Mouse (Mus musculus) heart, embryonic 15.5 days (tissue): ENCODE data around the gene 4930404H24Rik. TPM values are rescaled to one million over a fixed set of nuclear protein-coding genes. Genes with fewer than 3 reads are reported as not detected.

ENCODE experiments used
- ATAC-seq: fragments of 200-750 bp; cut with Nextera tagmentation; replicated peaks from 2 replicates; pipeline ENCODE4 v1.8.0; 2017; ENCODE audit warnings: low read depth, moderate TSS enrichment; ENCODE audit not compliant: insufficient number of reproducible peaks, insufficient read depth, low FRiP score
- H3K27ac ChIP-seq: fragments of 300-500 bp; sonication (generic); 2 replicates; pipeline ENCODE4 v1.5.1; 2015; ENCODE audit warnings: mild to moderate bottlenecking, inconsistent platforms
- H3K27me3 ChIP-seq: fragments of 300-500 bp; sonication (generic); 2 replicates; pipeline ENCODE4 v1.6.1; 2015; ENCODE audit warnings: inconsistent platforms
- H3K36me3 ChIP-seq: fragments of 300-500 bp; sonication (generic); 2 replicates; pipeline ENCODE4 v1.6.1; 2015; ENCODE audit warnings: mild to moderate bottlenecking, inconsistent platforms
- H3K4me1 ChIP-seq: fragments of 300-500 bp; sonication (generic); replicated peaks from 2 replicates; pipeline ENCODE4 v1.6.1; 2015; ENCODE audit warnings: inconsistent platforms
- H3K4me2 ChIP-seq: fragments of 300-500 bp; sonication (generic); 2 replicates; pipeline ENCODE4 v1.6.1; 2015; ENCODE audit warnings: inconsistent platforms, mild to moderate bottlenecking, moderate library complexity
- H3K4me3 ChIP-seq: fragments of 300-500 bp; sonication (generic); 2 replicates; pipeline ENCODE4 v1.5.1; 2015; ENCODE audit warnings: mild to moderate bottlenecking, inconsistent platforms
- H3K9ac ChIP-seq: fragments of 300-500 bp; sonication (generic); 2 replicates; pipeline ENCODE4 v1.6.1; 2015; ENCODE audit warnings: mild to moderate bottlenecking, inconsistent platforms
- H3K9me3 ChIP-seq: fragments of 300-500 bp; sonication (generic); replicated peaks from 2 replicates; pipeline ENCODE4 v1.6.1; 2016; ENCODE audit warnings: inconsistent platforms
- WGBS: fragments of 180-500 bp; shearing (Covaris S2); methylation state at CpG from one replicate; pipeline ENCODE4 v1.1.7; 2015; ENCODE audit warnings: mixed read lengths; 5-methylcytosine and 5-hydroxymethylcytosine counted together
- polyA plus RNA-seq: library from polyadenylated mRNA; unstranded; fragments of >200 nt; fragmentation: Nextera tagmentation; extraction: Ambion mirVana; gene quantifications from 2 replicates; pipeline ENCODE4 v1.2.1, GENCODE M21; 2015

4930404H24Rik gene
- polyA plus RNA-seq: not detected in 2 replicates

DNA sequence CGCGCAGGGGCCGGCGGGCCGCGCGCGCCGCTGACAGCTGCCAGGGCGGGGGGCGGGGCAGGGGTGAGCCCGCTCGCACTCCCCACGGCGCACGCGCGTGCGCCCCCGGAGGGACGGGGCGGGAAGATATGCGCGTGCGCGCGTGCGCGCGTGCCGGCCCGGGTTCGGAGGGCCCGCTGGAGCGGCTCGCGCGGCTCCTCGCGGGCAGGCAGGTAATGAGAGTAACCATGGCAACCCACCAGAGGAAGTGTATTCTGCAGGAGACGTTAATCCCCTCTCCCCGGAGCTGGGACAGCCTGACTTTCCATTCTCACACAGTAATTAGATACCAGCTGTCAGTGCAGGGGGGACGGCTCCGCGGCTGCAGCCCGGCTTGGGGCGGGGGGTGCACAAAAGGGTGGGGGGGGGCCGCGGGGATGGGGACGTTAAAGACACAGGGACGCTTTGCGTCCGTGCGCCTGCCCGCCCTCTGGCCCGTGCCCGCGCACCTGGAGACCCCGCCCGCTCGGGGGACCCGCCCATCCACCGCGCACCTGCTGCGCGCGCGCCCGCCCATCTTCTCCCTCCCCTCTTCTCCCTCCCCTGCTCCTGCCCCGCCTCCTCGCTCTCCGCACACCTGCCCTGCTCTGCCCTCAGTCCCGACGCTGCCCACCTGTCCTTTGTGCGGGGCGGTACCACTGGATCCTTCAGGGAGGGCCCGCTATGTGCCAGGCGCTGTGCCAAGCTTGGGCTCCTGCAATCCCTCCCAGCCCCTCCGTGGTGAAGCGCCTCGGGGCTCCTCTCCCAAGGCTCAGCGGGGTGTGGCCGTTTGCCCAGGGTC is at the start of gene 4930404H24Rik:
4930404H24Rik (plus strand) TSS at position 218 of the 820 bp plus-strand sequence.
- Histone ChIP-seq H3K27me3 (0 out of 2 replicates have a peak, but pooled peaks cover 2% of the 10 kb centered on the region), H3K9me3 (no peaks in the 10 kb centered on the region), H3K9ac (peak within 1 kb of the TSS; percentile 66), H3K27ac (peak within 1 kb of the TSS; percentile 86), H3K4me1 (peaks cover 60% of the 10 kb centered on the region), H3K4me3 (peak within 1 kb of the TSS; percentile 65), H3K4me2 (peak within 1 kb of the TSS; percentile 93), H3K36me3 (no peaks in the 10 kb centered on the region)
- under 1% methylated on average over 83 of the region's 83 CpGs for WGBS
- ATAC-seq: peak; percentile 47

DNA sequence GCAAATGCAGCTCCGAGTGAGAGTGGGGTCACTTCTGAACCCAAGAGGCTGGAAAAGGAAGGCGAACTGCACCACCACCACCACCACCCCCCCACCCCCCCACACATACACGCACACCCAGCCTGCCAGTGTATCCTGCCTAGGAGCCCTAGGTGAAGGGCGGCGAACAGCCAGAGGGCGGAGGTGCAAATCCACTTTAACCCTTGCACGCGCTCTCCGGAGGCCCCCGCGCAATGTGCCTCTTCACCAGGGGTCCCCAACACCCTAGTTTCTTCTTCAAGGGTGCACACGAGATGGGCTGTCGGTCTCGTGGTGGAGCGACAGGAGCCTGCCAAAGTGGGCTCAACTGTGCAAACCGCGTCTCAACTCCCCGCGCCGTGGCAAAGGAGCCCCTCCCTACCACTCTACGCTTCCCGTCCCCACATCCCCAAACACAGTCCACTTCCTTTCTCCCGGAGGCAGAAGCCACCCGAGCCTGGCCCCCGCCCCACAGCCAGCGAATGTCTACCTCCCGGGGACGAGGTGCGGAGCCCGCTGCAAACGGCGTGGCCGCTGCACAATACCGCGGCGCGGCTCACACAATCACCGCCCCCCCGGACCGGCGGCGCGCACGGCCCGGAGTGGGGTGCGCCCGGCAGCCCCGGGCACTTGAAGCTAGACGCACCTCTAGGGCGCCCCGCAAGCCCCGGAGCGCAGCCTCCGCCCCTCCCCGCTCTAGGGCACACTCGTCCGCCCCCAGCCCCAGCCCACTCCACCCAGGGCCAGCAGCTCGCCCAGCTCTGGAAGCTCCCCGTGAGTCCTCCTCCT is 49.0 kb upstream of the 4930404H24Rik start:
- peak overlapping the region; percentile 93 for H3K9ac ChIP-seq
- H3K9me3 ChIP-seq: no peaks in the 10 kb centered on the region
- under 1% methylated on average over 53 of the region's 59 CpGs for WGBS
- peak overlapping the region; percentile 96 for H3K4me2 ChIP-seq
- peak overlapping the region; percentile 98 for H3K4me3 ChIP-seq
- peaks cover 51% of the 10 kb centered on the region for H3K4me1 ChIP-seq
- ATAC-seq: peak; percentile 37
- no peaks in the 10 kb centered on the region for H3K36me3 ChIP-seq
- H3K27me3 ChIP-seq: no peaks in the 10 kb centered on the region
- peak overlapping the region; percentile 96 for H3K27ac ChIP-seq

DNA sequence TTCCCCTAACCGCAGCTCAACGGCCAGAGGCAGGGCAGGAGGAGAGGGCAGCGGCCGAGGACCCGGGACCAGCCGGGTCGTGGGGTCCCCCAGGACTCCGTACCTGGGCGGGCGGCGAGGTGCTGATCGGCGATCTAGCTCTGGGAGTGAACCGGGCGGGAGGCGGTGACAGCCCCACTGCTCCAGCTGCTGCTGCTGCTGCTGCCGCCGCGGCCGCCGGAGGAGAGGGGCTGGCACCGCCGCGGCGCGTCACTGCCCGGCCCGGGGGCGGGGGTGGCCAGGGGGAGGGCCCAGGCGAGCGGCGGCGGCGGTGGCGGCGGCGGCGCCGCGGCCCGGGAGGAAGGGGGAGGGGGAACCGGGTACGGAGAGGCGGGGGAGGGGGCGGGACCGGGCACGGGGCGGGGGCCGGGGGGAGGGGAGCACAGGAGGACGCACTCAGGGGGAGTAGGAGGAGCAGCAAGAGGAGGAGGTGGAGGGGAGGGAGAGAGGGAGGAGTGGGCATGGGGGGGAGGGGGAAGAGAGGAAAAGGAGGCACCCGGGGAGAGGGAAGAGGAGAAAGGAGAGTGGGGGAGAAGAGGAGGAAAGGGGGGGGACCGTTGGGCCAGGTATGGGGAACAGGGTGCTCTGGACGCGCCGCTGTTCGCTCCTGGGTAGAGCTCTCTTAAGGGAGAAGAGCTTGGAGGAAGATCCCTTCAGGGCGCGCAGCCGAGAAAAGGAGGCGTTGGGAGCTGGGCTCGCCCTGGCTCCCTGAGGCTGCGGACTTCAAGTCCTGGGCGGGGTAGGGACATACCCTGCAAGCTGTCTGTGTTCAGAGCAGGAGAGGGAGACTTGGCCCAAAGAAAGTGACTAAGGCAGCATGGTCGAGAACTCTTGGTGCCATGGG is 48.1 kb upstream of the 4930404H24Rik start:
- H3K9ac ChIP-seq: peak overlapping the region; percentile 93
- peak overlapping the region; percentile 98 for H3K4me3 ChIP-seq
- ATAC-seq: peak; percentile 72
- under 1% methylated on average over 44 of the region's 64 CpGs for whole genome bisulfite sequencing
- no peaks in the 10 kb centered on the region for H3K27me3 ChIP-seq
- H3K27ac ChIP-seq: peak overlapping the region; percentile 96
- H3K36me3 ChIP-seq: no peaks in the 10 kb centered on the region
- H3K9me3 ChIP-seq: no peaks in the 10 kb centered on the region
- peaks cover 44% of the 10 kb centered on the region for H3K4me1 ChIP-seq
- peak overlapping the region; percentile 96 for H3K4me2 ChIP-seq

DNA sequence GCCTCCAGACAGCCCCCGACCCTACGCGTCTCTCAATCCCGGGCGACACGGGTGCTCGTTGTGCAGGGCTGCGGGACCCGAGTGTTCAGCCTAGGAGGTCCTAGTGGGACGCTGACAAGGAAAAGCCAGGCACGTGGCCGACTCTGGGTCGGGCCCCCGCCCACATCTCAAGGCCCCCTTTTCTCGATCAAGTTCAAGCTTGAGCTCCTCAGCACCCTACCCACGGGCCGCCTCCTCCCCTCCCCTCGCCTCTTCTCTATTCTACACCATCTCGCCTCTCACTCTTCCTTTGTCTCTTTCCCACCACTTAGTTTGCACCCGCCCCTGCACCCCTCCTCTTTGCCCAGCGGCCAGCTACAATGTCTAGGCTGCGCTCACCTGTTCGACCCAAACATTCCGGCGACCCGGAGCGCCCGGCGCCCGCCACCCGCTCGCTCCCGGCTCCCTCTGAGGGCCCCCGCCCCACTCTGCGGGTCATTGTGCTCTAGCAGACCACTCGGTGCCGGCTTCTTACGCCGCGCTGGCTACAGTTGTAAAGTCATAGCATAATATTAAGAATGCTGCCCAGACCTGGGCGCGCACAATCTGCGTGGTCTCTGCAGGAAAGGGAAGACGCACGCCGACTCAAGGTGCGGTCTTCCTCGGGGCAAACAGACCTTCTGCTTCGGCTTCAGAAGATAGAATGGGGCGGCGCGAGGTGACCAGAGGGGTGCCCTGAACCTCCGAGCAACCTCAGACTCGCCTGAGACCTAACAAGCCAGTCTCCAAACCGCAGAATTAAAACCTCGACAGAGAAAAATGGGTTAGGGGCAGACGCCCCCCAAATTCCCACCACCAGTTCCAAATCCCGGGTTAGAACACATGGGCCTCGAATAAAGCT is 47.2 kb upstream of the 4930404H24Rik start:
- Histone ChIP-seq H3K9me3 (no peaks in the 10 kb centered on the region), H3K36me3 (no peaks in the 10 kb centered on the region), H3K4me3 (peak overlapping the region; percentile 98), H3K4me1 (peaks cover 39% of the 10 kb centered on the region), H3K9ac (peak overlapping the region; percentile 69), H3K27ac (peak overlapping the region; percentile 96), H3K4me2 (peak overlapping the region; percentile 96), H3K27me3 (no peaks in the 10 kb centered on the region)
- under 1% methylated on average over 59 of the region's 59 CpGs for WGBS
- ATAC-seq: peak; percentile 27; the same call in 1 of the 2 replicates

DNA sequence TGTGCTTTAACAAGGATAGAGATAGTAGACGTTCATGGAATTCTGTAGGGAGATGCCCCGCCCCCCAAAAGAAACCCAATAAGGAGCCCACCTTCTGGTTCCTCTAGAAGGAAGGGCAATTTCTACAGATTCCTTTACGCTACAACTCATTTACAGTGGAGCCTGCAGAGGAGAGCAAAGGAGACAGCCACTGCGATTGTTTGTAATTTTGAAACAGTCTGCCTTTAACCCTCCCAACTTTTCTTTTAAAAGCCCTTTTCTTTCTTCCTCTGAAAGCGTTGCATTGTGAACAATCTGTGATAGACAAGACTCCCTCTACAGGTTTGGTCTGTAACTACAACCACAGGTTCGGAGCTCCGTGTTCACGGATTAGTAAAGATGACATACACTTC is 46.6 kb upstream of the 4930404H24Rik start:
- Histone ChIP-seq H3K9ac (peak overlapping the region; percentile 69), H3K27ac (peak overlapping the region; percentile 96; the same call in 1 of the 2 replicates), H3K4me3 (peak overlapping the region; percentile 98), H3K36me3 (no peaks in the 10 kb centered on the region), H3K4me2 (peak overlapping the region; percentile 96), H3K9me3 (no peaks in the 10 kb centered on the region), H3K27me3 (no peaks in the 10 kb centered on the region), H3K4me1 (peaks cover 33% of the 10 kb centered on the region)
- WGBS: 0% methylated on average over 8 of the region's 8 CpGs
- ATAC-seq: no peak

DNA sequence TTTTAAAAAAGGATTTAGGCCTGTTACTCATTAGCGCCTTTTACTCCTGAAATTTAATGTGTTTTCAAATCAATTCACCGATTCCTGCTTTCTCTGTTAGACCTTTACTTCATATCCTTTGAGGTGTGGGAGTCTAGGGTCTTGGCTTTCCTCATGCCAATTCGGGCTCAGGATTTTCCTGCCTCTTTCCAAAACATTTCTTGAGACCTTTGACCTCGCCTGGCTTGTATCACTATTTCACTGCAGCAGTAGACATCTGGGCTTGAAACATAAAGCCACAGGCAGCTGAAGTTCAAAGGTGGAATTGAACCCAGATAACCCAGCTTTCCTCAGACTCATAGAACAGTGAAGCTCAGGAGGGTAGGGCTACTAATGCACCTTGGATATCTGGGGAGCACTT is 46.1 kb upstream of the 4930404H24Rik start:
- 21% methylated on average over 4 of the region's 4 CpGs for WGBS
- Histone ChIP-seq H3K36me3 (no peaks in the 10 kb centered on the region), H3K9ac (no peak overlapping the region), H3K9me3 (no peaks in the 10 kb centered on the region), H3K4me2 (peak overlapping the region; percentile 96; the same call in 1 of the 2 replicates), H3K4me1 (peaks cover 28% of the 10 kb centered on the region), H3K27me3 (no peaks in the 10 kb centered on the region), H3K27ac (no peak overlapping the region), H3K4me3 (no peak overlapping the region)
- ATAC-seq: no peak

DNA sequence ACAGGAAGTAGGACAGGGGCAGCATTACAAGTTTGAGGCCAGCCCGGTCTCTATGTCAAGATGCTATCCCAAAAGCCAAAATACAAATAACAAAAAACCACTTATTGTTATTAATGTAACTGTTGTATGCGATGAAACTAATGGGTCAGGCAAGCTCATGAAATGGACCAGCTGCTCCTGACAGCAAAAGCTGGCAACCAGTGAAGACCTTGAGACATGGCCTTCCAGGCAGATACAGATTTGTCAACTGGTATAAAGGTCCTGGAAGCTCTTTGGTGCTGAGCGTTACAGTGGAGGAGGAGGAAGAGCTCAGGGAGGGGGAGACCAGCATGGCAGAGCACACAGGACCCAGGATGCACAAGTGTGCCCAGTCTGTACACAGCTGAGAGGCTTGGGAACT is 44.9 kb upstream of the 4930404H24Rik start:
- H3K9ac ChIP-seq: no peak overlapping the region
- no peak overlapping the region for H3K27ac ChIP-seq
- no peaks in the 10 kb centered on the region for H3K9me3 ChIP-seq
- H3K4me3 ChIP-seq: no peak overlapping the region
- no peaks in the 10 kb centered on the region for H3K27me3 ChIP-seq
- H3K36me3 ChIP-seq: no peaks in the 10 kb centered on the region
- H3K4me1 ChIP-seq: peaks cover 16% of the 10 kb centered on the region
- whole genome bisulfite sequencing: 84% methylated on average over 3 of the region's 3 CpGs
- ATAC-seq: no peak
- H3K4me2 ChIP-seq: no peak overlapping the region

DNA sequence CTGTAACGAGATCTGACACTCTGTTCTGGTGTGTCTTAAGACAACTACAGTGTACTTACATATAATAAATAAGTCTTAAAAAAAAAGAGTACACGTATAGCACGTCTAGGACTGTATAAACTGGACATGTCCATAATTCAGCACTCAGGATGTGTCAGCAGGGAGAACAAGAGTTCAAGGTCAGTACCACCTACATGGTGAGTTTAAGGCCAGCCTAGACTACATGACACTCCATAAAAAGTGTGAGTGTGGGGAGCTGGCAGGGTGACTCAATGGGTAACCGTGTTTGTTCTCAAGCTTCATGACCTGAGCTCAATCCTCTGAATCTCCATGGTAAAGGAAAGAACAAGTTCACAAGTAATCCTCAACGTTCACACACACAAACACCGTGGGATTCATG is 44.1 kb upstream of the 4930404H24Rik start:
- H3K27ac ChIP-seq: no peak overlapping the region
- no peak overlapping the region for H3K4me2 ChIP-seq
- H3K4me3 ChIP-seq: no peak overlapping the region
- H3K9ac ChIP-seq: no peak overlapping the region
- H3K36me3 ChIP-seq: no peaks in the 10 kb centered on the region
- H3K9me3 ChIP-seq: no peaks in the 10 kb centered on the region
- 82% methylated on average over 6 of the region's 6 CpGs for WGBS
- no peak for ATAC-seq
- H3K4me1 ChIP-seq: peaks cover 10% of the 10 kb centered on the region
- H3K27me3 ChIP-seq: no peaks in the 10 kb centered on the region

DNA sequence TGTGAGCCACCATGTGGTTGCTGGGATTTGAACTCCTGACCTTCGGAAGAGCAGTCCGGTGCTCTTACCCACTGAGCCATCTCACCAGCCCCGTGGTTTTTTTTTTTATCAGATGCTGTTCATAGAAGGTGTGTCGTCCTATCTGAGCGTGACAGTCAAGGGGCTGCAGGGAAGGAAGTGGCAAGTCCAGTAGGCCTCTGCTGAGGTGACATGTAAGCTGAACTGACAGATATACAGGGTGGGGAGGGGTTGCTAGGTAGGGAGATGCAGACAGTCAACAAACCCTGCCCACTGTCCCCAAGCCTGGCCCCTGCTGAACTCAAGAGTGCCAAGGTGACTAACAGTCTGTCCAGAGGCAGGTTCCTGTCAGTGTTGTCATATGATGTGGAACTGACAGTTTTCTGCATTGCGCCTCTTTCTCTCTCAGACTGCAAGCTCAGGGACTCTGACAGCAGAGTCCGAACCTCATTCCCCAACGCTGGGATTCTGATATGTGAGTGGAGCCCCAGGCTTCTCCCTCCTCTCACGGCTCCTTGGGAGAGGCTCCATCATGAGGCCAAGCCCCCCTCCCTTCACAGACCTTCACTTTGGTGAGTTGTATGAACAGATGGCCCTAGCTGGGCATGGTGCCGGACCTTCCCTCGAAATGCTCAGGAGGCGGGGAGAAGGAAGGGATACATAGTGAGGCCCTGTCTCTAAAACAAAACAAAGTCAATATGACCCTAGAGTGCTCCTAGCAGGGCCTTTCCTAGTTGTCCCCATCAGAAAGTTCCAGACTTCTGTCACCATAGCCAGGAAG is 38.4 kb upstream of the 4930404H24Rik start:
- Histone ChIP-seq H3K4me1 (peaks cover 39% of the 10 kb centered on the region), H3K27ac (0 out of 2 replicates have a peak overlapping the region, but pooled peaks have one; percentile 39), H3K4me2 (no peak overlapping the region), H3K36me3 (no peaks in the 10 kb centered on the region), H3K9ac (no peak overlapping the region), H3K9me3 (no peaks in the 10 kb centered on the region), H3K27me3 (no peaks in the 10 kb centered on the region), H3K4me3 (no peak overlapping the region)
- ATAC-seq: no peak; the same call in 1 of the 2 replicates
- 51% methylated on average over 12 of the region's 12 CpGs for WGBS
